Mouse (Mus musculus): ENCODE measurements around the gene Rassf3. TPM values are rescaled to one million over a fixed set of nuclear protein-coding genes. Genes with fewer than 3 reads are reported as not detected.

Rassf3 gene
- total RNA-seq, 2 experiments from 2014 or later, result 7.6 to 10.4 TPM

DNA sequence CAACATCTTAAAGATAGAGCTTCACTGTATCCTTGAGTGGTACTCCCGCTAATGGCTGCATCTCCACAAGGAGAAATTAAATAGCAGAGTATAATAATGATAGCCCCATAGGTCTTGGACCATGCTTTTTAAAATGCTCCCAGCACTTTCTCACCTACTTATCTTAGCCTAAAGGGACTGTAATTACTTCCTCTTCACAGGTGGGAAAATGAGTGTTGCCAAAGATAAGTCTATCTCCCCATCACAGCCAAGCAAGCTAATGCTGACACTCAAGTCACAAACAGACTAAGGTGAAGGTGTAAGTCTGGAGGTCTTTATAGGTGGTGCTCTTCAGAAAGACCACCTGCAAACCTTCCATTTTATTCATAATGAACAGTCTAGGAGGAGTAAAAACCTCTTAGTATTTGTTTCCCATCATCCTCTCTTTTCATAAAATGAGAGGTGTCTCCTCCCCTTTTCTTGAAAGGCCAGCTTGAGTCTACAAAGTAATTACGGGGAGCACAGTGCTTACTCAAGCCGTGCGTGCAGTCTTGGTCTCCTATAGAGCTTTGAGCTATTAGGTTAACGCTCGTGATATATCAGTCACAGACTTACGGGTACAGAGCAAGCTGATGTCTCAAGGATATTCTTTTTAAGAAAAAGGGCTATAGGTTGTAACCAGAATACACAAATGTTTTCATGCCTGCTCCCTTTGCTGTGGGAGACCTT, 16.6 kb upstream of the Rassf3 start:
- DNase-seq (ENCODE audit: extremely low spot score in 1 of 2, low spot score in 1 of 2), result no peak

DNA sequence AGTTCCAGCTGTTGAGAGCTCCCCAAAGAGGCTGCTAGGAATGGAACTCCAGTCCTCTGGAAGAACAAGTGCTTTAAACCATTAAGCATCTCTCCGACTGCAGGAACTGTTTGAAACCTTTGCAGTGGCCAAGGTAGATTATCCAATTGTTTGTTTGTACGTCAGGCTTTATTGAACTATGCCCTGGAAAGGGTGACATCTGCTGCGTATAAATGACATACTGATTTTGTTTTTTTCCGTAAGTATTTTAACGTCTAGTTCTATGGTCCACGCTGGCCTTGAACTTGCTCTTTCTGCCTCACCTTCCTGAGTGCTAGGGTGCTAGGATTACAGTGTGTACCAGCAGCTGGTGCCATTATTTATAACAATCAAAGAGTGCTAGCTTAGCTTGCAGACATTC, 13.8 kb upstream of the Rassf3 start:
- no peak for DNase-seq (ENCODE audit: extremely low spot score in 1 of 2, low spot score in 1 of 2)

DNA sequence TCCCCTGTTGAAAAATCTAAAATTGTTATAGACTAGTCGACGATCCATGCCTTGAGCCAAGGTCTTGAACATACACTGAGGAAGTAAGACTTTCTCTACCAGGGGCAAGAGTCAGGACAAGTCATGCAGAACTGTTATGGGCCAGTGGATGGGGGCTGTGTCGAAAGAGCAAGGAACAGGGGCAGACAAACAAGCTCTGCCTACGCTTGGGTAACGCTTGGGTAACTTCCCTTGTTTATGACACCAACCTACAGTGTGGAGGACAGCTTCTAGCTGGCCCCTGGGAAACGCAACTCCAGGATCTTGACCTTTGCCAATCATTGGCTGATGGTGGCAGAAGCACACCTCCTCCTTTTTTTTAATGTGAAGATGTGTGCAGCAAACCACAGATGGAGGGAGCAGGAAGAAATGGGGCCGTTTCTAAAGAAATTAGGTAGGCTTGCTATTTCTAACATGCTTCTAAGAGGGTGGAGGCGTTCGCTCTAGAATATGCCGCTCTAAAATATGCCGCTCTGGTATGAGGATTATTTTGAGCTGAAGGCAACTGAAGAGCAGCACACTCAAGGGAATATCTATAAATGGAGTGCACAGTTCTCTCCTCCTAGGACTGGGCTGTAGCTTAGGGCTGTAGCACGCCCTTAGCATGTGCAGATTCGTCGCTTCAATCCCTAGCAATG, 12.6 kb upstream of the Rassf3 start:
- no peak for DNase-seq (ENCODE audit: extremely low spot score in 1 of 2, low spot score in 1 of 2)

GRCm38 (mm10) chr10:121487716-121488115, 11.6 kb upstream of the Rassf3 start:
- no peak for DNase-seq (ENCODE audit: extremely low spot score in 1 of 2, low spot score in 1 of 2)

DNA sequence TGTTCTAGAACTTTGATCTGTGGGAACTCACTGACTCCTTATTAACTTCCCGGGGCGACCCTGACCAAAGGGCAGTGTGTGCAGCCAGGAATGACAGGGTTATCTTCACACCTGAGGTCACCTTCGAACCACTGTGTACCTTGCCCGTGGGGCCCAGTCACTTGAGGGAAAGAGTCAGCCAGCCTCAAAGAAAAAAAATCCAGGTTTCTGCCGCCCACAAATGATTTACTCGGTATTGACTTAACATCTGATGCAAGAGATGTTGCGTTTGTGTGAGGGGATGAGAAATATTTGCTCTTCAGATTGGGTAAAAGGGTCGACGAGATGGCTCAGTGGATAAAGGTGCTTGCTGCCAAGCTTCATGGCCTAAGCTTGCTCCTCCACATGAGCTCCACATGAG, 10.2 kb upstream of the Rassf3 start:
- DNase-seq (ENCODE audit: extremely low spot score in 1 of 2, low spot score in 1 of 2), result no peak

GRCm38 (mm10) chr10:121483364-121483763, 7.2 kb upstream of the Rassf3 start:
- DNase-seq (ENCODE audit: extremely low spot score in 1 of 2, low spot score in 1 of 2), result no peak

DNA sequence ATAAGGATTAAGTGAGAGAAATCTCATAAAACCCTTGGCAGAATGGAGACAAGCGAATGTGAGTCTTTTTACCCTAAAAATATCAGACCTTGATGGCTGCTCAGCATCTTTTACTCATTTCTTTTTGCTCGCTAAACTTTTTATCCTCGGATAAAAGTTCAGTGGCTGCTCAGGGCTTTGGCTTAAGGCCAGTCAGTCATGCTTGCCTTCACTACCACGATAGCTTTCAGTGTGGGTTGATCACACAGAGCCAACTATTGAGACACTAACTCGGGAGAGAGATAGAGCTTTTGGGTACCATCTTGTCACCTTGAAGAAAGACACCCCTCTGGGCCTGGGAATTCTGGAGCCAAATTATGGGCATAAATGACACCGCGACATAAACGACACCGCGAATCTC, 5.0 kb upstream of the Rassf3 start:
- no peak for DNase-seq (ENCODE audit: extremely low spot score in 1 of 2, low spot score in 1 of 2)

DNA sequence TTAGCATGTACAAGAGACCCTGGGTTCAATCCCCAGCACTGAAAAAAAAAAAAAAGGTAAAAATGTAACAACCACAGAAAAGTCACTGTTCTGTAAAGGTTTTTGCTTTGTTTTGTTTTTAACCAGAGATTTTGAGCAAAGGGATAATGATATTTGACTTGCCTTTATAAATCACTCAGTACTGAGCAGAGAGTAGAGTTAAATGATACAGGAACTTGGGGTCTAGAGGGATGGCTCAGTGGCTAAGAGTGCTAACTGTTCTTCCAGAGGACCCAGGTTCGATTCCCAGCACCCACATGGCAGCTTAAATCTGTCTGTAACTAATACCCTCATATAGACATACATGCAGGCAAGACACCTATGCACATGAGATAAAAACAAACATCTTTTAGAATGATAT, 3.8 kb upstream of the Rassf3 start:
- no peak for DNase-seq (ENCODE audit: extremely low spot score in 1 of 2, low spot score in 1 of 2)

GRCm38 (mm10) chr10:121477433-121477832, 1.3 kb upstream of the Rassf3 start:
- no peak for DNase-seq (ENCODE audit: extremely low spot score in 1 of 2, low spot score in 1 of 2)

GRCm38 (mm10) chr10:121476968-121477337, 806 bp upstream of the Rassf3 start:
- DNase-seq (ENCODE audit: extremely low spot score in 1 of 2, low spot score in 1 of 2), result no peak

- DNase-seq (ENCODE audit: extremely low spot score in 1 of 2, low spot score in 1 of 2), result no peak
Observed at GRCm38 (mm10) chr10:121475672-121476146, 438 bp downstream of the Rassf3 start.

- DNase-seq (ENCODE audit: extremely low spot score in 1 of 2, low spot score in 1 of 2), result no peak
Observed at GRCm38 (mm10) chr10:121475101-121475671, 961 bp downstream of the Rassf3 start.

- no peak for DNase-seq (ENCODE audit: extremely low spot score in 1 of 2, low spot score in 1 of 2)
Observed at GRCm38 (mm10) chr10:121474288-121474687, 1.9 kb downstream of the Rassf3 start.

GRCm38 (mm10) chr10:121473723-121474215, 2.4 kb downstream of the Rassf3 start:
- DNase-seq (ENCODE audit: extremely low spot score in 1 of 2, low spot score in 1 of 2), result no peak

DNA sequence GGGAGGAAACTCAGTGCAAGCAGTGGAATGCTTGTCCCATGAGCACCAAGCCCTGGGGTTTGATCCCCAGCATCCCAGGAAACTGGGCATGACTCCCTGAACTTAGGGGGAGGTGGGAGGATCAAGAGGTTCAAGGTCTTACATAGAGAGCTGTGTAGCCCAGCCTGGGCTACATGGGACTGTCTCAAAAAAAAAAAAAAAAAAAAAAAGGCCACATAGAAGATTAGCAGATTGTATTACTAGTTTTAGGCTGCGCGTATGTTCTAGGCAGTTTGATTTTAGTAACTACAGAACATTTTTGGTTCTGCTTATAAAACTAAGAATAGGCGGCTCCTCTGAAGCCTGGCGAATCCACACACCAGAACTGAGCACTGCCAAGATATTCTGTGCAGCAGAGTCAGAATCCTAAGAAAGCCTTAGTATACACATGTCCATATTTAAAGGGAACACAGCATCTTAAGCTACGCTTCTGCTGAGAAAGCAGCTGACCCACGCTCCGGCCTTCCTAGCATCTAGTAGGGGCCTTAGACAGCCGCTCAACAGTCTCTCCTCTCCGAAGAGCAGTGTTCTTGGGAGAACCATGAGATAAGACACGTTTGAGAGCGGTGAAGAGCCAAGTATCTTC, 3.4 kb downstream of the Rassf3 start:
- no peak for DNase-seq (ENCODE audit: extremely low spot score in 1 of 2, low spot score in 1 of 2)

DNA sequence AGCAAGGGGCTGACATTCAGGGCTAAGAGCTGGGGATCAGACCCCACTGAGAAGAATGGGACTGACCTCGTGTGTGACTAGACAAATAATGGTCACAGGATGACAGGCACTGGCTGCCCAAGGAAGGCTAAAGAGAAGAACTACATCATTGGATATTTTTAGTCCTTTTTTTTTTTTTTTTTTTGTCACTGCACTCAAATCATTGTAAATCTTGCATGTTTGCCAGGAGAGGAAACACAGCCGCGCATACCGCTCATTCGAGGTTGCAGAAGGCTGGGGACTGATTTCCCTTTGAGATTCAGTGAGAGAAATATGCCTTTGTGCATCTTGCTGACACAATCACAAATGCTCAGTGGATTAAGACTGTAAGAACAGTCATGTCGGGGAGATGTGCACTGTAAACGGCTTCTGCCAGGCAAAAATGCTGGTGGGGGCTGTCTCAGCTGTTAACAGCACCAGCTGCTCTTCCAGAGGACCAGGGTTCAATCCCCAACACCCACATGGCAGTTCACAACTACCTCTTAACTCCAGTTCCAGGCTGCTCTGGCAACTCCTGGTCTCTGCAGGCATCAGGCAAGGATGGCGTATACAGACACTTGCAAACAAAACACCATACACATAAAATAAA, 4.5 kb downstream of the Rassf3 start:
- no peak for DNase-seq (ENCODE audit: extremely low spot score in 1 of 2, low spot score in 1 of 2)

- no peak for DNase-seq (ENCODE audit: extremely low spot score in 1 of 2, low spot score in 1 of 2)
Observed at GRCm38 (mm10) chr10:121469625-121470024, 6.5 kb downstream of the Rassf3 start.

GRCm38 (mm10) chr10:121468985-121469384, 7.2 kb downstream of the Rassf3 start:
- DNase-seq (ENCODE audit: extremely low spot score in 1 of 2, low spot score in 1 of 2), result no peak

GRCm38 (mm10) chr10:121468261-121468660, 7.9 kb downstream of the Rassf3 start:
- DNase-seq (ENCODE audit: extremely low spot score in 1 of 2, low spot score in 1 of 2), result no peak

DNA sequence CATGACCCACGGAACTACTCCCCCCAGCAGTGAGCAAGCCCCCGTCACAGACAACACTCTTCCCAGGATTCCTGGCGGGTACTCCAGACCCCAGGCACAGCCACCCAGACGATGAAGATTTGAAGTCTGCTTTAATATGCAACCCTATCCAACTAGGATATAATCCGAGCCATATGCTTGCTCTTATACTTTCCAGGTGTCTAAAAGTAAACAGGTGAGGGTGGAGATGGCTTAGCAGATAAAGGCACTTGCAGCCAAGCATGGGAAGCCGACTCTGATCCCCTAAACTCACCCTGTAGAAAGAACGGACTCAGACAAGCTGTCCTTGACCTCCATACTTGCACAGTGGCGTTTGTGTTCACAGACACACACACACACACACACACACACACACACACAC, 8.4 kb downstream of the Rassf3 start:
- no peak for DNase-seq (ENCODE audit: extremely low spot score in 1 of 2, low spot score in 1 of 2)

DNA sequence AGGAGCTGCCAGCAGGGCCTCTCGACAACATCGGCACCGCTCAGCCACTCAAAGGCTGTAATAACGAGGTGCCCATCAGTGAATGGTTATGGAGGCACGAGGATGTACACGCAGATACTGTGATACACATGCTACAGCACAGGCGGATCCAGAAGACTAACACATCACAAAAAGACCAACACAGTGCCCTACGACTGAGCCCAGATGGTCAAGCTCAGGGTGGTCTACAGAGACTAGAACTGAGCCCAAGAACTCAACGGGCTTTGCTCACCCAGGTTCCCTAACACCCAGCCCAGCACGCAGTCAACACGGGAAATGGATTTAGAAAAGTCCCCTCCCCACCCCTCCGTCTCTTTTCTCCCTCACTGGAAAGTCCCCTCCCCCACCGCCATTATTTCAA, 9.1 kb downstream of the Rassf3 start:
- DNase-seq (ENCODE audit: extremely low spot score in 1 of 2, low spot score in 1 of 2), result no peak
